Comparison of ENCODE assay signal across 8 mouse cellular contexts in the genomic region with DNA sequence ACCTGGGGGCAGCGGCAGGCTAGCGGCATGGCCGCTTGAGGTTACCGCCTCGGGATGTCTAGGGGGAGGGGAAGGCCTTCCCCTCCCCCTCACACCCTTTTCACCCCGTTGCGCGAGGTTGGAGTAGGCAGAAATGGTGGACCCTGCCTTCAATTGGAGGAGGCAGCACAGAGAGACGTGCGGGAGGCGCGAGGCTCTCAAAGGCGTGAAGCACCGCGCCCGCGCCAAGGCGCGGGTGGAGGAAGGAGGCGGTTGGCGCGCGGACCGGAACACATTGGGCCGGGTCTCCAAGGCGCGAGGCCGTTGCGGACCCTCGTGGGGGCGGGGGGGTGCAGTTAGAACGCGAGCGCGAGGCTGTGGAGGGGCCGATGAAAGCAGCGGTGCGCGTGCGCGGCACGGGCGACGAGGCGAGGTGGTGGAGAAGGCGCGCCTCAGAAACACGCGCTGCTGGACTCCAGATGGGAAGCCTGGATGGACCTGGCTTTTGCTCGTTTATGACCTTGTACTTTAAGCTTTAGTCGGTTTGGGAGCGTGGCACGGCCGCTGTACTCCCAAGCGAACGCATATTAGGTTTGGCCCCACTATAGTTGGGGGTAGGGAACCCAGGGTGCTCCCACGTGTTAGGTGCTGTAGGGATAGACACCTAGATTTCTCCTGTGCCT. TPM values are rescaled to one million over a fixed set of nuclear protein-coding genes. Genes with fewer than 3 reads are reported as not detected.
DNase-seq lines count a peak whose midpoint lies in the region; ATAC-seq and TF ChIP-seq lines count a peak whose summit lies in the region.

No protein-coding gene starts in this region.

- WGBS in limb, embryonic 11.5 days: under 1% methylated on average over 57 of the region's 57 CpGs
- under 1% methylated on average over 56 of the region's 57 CpGs for WGBS in midbrain, embryonic 11.5 days
- WGBS in spleen, adult 2 months: under 1% methylated on average over 57 of the region's 57 CpGs

- H3K36me3 ChIP-seq in limb, embryonic 11.5 days (ENCODE audit: control insufficient read depth, insufficient read depth, low read length): no peaks in the 10 kb centered on the region
- H3K36me3 ChIP-seq in midbrain, embryonic 11.5 days (ENCODE audit: control insufficient read depth, insufficient read depth, low read length): no peaks in the 10 kb centered on the region
- no peaks in the 10 kb centered on the region for H3K36me3 ChIP-seq in spleen, adult 2 months (ENCODE audit: control insufficient read depth, insufficient read depth, low read length)

- peak overlapping the region; percentile 90 for H3K4me2 ChIP-seq in limb, embryonic 11.5 days (ENCODE audit: low read depth, severe bottlenecking)
- peak overlapping the region; percentile 93 for H3K4me2 ChIP-seq in midbrain, embryonic 11.5 days

- H3K4me3 ChIP-seq in limb, embryonic 11.5 days (ENCODE audit: low read depth, low read length): peak overlapping the region; percentile 96
- peak overlapping the region; percentile 98 for H3K4me3 ChIP-seq in midbrain, embryonic 11.5 days (ENCODE audit: low read depth, low read length)
- peak overlapping the region; percentile 91 for H3K4me3 ChIP-seq in spleen, adult 2 months (ENCODE audit: extremely low read depth, insufficient read depth, insufficient read length)

- peak overlapping the region; percentile 91 for H3K27ac ChIP-seq in limb, embryonic 11.5 days (replicated peaks; ENCODE audit: low read depth, low read length)
- H3K27ac ChIP-seq in midbrain, embryonic 11.5 days (ENCODE audit: low read depth, low read length): peak overlapping the region; percentile 91
- H3K27ac ChIP-seq in spleen, adult 2 months (ENCODE audit: insufficient read depth, low read length): peak overlapping the region; percentile 92

- ATAC-seq in limb, embryonic 11.5 days (ENCODE audit: insufficient number of reproducible peaks, low FRiP score, low TSS enrichment, low read depth): peak; percentile 57
- ATAC-seq in midbrain, embryonic 11.5 days (ENCODE audit: low FRiP score): peak; percentile 40

- TF ChIP-seq CTCF in spleen, adult 2 months (IDR thresholded peaks at IDR 0.05; ENCODE audit: extremely low read depth, insufficient read depth, insufficient read length, insufficient replicate concordance): no peak

- no peak for TF ChIP-seq POLR2A in spleen, adult 2 months (IDR thresholded peaks at IDR 0.05; ENCODE audit: low read depth, low read length)

- DNase-seq in layer of hippocampus, adult 11-12 months (ENCODE audit: low spot score): peak; percentile 62
- no peak for DNase-seq in layer of hippocampus, adult 9-10 months (ENCODE audit: low spot score)
- peak; percentile 81 for DNase-seq in embryo, embryonic 11 days
- peak; percentile 69 for DNase-seq in gastrocnemius, postnatal 25 days
- DNase-seq in kidney, adult 11 months: peak; percentile 72
- peak; percentile 77 for DNase-seq in limb, embryonic 11.5 days (ENCODE audit: low spot score)
- peak; percentile 95 for DNase-seq in midbrain, embryonic 11.5 days (ENCODE audit: low spot score, missing footprints)
- peak in 1 of 2 experiments; percentile 57 for DNase-seq in spleen, adult 2 months (ENCODE audit: low read depth in 1 of 2, low spot score in 2 of 2)

- H3K27me3 ChIP-seq in limb, embryonic 11.5 days (ENCODE audit: control insufficient read depth, insufficient read depth, low read length): no peaks in the 10 kb centered on the region
- no peaks in the 10 kb centered on the region for H3K27me3 ChIP-seq in midbrain, embryonic 11.5 days (ENCODE audit: control insufficient read depth, insufficient read depth, low read length)
- H3K27me3 ChIP-seq in spleen, adult 2 months (ENCODE audit: control insufficient read depth, insufficient read depth, low read length): no peaks in the 10 kb centered on the region

- H3K9me3 ChIP-seq in limb, embryonic 11.5 days (ENCODE audit: control insufficient read depth, low read length): no peaks in the 10 kb centered on the region
- H3K9me3 ChIP-seq in midbrain, embryonic 11.5 days (ENCODE audit: control insufficient read depth, low read length): no peaks in the 10 kb centered on the region

- peak overlapping the region; percentile 92 for H3K9ac ChIP-seq in limb, embryonic 11.5 days (ENCODE audit: low read length)
- H3K9ac ChIP-seq in midbrain, embryonic 11.5 days (ENCODE audit: low read length): peak overlapping the region; percentile 96

- peaks cover 9% of the 10 kb centered on the region for H3K4me1 ChIP-seq in limb, embryonic 11.5 days (ENCODE audit: control insufficient read depth, insufficient read depth, low read length)
- H3K4me1 ChIP-seq in midbrain, embryonic 11.5 days (ENCODE audit: control insufficient read depth, insufficient read depth, low read length): peaks cover 12% of the 10 kb centered on the region
- H3K4me1 ChIP-seq in spleen, adult 2 months (ENCODE audit: control insufficient read depth, insufficient read depth, insufficient read length): peaks cover 5% of the 10 kb centered on the region; the same call in 1 of the 2 replicates

RNA-seq across cellular contexts. Expression of a gene that starts 0.6 kb away (rescaled TPM):
- total RNA-seq in gastrocnemius, postnatal 25 days (2021): 100 to 1,000 TPM; 141 to 145 TPM
- 131 and 141 TPM in 2 replicates for polyA plus RNA-seq in limb, embryonic 11.5 days (2014; fragmentation: Nextera tagmentation; extraction: Ambion mirVana)
- 106 and 107 TPM in 2 replicates for polyA plus RNA-seq in midbrain, embryonic 11.5 days (2014; fragmentation: Nextera tagmentation; extraction: Ambion mirVana)
- 59.7 and 65.8 TPM in 2 replicates for polyA plus RNA-seq in spleen, adult 2 months (2012; rRNA removed)

RNA-seq across cellular contexts. Expression of a gene that starts 26.0 kb away (rescaled TPM):
- total RNA-seq in gastrocnemius, postnatal 25 days (2021): 10 to 100 TPM; 22.3 to 32.0 TPM
- 14.6 and 15.6 TPM in 2 replicates for polyA plus RNA-seq in limb, embryonic 11.5 days (2014; fragmentation: Nextera tagmentation; extraction: Ambion mirVana)
- polyA plus RNA-seq in midbrain, embryonic 11.5 days (2014; fragmentation: Nextera tagmentation; extraction: Ambion mirVana): 7.5 TPM in 2 replicates
- polyA plus RNA-seq in spleen, adult 2 months (2012; rRNA removed): 44.5 and 46.3 TPM in 2 replicates

RNA-seq across cellular contexts. Expression of a gene that starts 46.2 kb away (rescaled TPM):
- total RNA-seq in gastrocnemius, postnatal 25 days (2021): under 1 TPM; 0.18 to 0.29 TPM
- polyA plus RNA-seq in limb, embryonic 11.5 days (2014; fragmentation: Nextera tagmentation; extraction: Ambion mirVana): 26.8 and 30.1 TPM in 2 replicates
- polyA plus RNA-seq in midbrain, embryonic 11.5 days (2014; fragmentation: Nextera tagmentation; extraction: Ambion mirVana): 5.0 and 5.6 TPM in 2 replicates
- 2.1 and 2.2 TPM in 2 replicates for polyA plus RNA-seq in spleen, adult 2 months (2012; rRNA removed)
